Mouse (Mus musculus) forelimb bud, embryonic 11.5 days (tissue): ENCODE data around the gene Pim1.

ENCODE experiments used
- DNase-seq: peaks from one replicate; pipeline ENCODE4 v3.0.0-alpha.2; 2012; ENCODE audit warnings: low read depth, low spot score

Pim1 gene

DNA sequence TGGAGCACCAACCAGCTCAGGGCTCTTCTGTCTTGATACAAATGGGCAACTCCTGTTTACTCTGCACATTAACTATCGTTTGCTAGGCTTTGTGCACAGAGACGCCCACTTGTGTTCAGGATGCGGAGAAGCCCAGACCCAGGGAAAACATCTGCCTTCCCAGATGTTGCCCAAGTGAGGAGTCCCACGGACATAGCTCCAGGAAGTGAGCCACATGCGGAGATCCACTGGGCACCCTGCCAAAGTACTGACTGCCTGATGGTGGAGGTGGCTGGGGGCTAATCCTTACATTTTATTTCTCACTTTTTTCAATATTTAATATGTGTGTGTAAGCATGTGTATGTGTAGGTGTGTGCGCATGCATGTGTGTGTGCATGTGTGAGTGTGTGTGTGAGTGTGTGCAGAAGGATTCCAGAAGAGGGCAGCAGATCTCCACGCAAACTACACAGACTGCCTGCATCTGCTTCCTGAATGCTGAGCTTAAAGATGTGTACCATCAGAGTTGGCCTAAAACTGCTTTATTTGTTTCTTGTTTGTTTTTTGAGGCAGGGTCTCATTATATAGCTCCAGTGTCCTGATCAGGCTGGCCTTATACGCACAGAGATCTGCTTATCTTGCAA, 38.1 kb downstream of the Pim1 start:
- DNase-seq, result no peak

DNA sequence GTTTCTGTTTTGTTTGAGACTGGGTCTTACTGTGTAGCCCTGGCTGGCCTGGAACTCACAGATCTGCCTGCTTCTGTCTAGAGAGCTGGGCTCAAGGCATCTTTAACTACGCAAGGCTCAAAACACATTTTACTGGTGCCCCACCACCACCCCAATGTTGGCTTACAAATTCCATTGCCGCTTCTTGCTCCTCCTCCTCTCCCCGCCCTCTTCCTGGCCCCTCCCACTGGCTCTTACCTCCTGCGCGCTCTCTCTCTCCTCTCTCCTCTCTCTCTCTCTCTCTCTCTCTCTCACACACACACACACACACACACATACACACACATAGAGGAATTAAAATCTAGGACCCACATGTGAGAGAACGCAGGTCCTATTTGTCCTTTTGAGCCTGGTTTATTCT, 40.0 kb downstream of the Pim1 start:
- no peak for DNase-seq

DNA sequence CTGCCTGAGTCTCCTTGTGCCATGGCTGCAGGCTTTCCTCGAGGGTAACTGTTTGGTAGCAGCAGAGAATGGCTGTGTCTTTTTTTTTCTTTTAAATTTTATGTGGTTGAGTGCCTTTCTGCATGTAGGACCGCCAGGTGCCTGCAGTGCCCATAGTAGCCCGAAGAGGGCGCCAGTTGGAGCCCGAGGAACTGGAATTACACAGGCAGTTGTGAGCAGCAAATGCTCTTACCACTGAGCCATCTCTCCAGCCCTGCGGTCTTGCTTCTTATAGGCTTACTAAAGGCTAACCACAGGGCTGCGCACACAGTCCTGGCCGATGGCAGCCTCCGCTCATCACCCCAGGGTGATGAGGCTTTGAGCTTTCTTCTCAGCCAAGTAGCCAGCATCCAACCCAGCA, 40.7 kb downstream of the Pim1 start:
- DNase-seq, result no peak

DNA sequence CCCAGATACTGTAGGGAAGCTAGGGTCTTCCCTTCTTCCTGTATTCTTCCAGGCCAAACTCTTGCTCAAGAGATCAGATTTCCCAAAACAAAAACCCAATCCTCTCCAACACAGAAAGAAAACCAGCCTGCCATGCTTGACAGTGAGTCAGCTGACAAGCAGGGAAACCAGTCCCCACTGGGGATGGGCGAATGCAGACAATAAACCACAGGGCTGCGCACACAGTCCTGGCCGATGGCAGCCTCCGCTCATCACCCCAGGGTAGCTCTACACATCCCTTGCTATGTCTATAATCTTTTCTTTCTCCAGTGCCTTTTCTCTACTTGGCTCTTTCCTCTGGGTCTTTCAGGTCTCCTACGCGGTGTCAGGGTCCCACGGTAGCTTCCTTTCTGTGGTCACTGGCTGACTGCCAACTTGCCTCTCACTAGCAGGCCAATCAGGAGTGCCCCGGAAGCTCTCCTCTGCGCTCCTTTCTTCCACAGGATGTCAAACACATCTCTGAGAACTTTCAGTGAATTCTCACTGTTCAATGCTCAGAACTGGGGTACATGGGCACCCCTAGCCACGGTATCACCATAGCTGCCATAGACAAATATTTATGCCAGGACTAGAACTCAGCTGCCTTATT, 41.3 kb downstream of the Pim1 start:
- DNase-seq, result no peak

DNA sequence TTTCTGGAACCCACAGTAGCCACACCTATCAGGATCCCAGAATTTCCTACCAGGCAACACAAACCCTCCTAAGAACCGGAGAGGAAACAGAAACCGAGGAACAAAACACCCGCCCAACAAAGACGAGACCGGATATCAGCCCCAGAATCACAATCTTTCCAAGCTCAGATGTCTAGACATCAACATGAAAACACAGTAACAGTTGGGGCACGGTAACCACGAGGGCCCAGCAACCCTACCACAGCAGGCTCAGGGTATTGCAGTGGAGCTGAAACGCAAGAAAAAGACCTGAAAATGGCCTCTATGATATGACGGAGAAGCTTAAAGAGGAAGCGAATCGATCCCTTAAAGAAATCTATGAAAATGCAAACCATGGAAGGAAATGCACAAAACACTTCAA, 43.3 kb downstream of the Pim1 start:
- DNase-seq, result no peak

DNA sequence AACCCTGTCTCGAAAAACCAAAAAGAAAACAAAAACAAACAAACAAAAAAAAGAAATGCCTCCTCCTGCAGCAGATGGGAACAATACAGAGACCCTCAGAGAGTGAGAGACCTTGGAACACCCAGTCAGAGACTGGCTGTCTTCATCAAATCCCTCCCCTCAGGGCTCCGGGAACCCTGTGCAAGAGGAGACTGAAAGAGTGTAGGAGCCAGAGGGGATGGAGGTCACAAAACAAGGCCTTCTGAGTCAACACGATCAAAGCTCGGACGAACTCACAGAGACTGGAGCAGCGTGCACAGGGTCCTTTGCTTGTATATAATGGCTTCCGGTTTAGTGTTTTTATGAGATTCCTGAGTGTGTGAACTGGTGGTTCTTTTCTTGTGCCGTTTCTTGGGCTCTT, 49.9 kb downstream of the Pim1 start:
- DNase-seq, result no peak

DNA sequence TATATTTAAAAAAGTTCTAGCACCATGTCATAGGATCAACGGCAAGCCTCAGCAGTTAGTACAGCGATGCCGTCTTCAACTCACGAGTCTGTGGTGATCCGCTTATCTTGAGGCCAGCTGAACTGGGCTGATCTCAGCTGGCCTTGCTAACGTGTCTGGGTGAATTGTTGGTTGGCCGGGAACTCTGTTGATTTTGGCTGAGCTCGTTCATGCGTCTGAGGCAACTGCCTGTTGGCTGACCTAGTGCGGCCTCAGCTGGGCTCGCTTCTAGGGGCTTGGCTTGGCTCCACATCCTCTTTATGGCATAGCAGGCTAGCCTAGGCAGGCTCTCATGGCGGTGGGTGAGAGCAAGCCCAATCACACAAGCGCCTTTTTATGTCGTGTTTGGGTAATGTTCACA, 50.9 kb downstream of the Pim1 start:
- DNase-seq, result no peak

DNA sequence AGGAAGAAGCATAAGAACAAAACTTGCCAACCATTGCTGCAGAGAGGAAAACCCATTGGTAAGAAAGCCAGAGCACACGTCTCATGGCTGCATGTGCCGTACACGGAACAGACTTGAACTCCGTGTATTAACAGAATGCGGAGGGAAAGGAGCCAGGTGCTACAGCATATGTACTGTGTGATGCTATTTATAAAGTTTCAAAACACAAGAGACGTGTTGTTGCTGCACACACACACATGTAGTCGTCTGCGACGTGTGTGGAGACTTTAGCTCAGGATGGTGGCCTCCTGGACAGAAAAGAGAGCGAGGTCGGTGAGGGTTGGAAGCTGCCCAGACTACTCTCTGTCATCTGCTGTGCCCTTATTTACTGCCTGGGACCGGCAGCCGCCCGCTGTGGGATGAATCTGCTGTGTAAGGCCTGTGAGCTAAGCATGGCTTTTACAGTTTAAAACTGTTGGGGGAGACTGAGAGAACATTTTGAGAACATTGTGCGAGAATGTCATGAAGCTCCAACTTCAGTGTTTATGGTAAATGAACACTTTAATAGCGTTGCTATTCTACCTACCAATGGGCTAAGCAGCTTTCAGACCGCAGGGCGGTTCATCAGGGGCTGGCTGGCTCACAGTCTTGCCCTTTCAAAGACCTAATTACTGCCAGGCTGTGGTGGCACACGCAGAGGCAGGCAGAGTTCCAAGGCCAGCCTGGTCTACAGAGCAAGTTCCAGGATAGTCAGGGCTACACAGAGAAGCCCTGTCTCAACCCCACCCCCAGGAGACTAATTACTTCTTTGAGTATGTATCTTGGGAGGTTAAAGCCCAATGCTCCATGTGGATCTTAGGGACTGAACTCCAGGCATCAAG, 52.5 kb downstream of the Pim1 start:
- no peak for DNase-seq

DNA sequence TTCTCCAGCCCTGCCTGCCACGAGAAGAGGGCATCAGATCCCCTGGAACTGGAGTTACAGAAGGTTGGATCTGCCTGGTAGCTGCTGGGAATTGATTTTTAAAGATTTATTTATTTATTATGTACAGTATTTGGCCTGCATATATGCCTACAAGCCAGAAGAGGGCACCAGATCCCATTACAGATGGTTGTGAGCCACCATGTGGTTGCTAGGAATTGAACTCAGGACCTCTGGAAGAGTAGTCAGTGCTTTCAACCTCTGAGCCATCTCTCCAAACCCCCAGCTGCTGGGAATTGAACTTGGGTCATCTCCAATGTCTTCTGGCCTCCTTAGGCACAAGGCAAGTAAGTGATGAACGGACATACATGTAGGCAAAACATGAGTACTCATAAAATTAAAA, 53.5 kb downstream of the Pim1 start:
- DNase-seq, result no peak

DNA sequence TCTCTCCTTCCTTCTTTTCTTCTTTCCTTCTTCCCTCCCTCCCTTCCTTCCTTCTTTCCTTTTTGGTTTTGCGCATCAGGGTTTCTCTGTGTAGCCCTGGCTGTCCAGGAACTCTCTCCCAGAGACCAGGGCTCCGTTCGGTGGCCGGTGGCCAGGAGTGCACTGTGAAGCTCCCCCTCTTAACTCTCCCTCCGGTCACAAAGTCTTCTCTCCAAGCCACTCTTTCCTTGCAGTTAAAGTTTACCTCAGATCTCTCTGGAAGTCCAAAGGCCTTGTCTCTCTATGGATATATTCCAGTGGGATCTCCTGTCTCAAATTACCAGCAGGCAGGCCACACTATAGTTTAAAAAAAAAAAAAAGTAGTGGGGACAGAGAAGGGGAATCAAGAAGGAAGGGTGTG, 54.7 kb downstream of the Pim1 start:
- no peak for DNase-seq
